Mouse (Mus musculus) hindbrain, embryonic 10.5 days (tissue): ENCODE results near the gene Madcam1. TPM values are rescaled to one million over a fixed set of nuclear protein-coding genes. Genes with fewer than 3 reads are reported as not detected.
A peak's percentile ranks its signal among the peaks of the same experiment; 100 is the strongest.

Experiments used
- DNase-seq: peaks from one replicate; pipeline ENCODE4 v3.0.0-alpha.2; 2017; ENCODE audit warnings: low spot score
- H3K27ac ChIP-seq: fragments of 300-500 bp; sonication (generic); 2 replicates; pipeline ENCODE4 v1.5.1; 2016; ENCODE audit warnings: mild to moderate bottlenecking, moderate library complexity
- H3K27me3 ChIP-seq: fragments of 300-500 bp; sonication (generic); 2 replicates; pipeline ENCODE4 v1.6.1; 2016; ENCODE audit warnings: mild to moderate bottlenecking; ENCODE audit not compliant: poor library complexity, insufficient read depth, severe bottlenecking
- H3K36me3 ChIP-seq: fragments of 300-500 bp; sonication (generic); 2 replicates; pipeline ENCODE4 v1.6.1; 2016; ENCODE audit warnings: mild to moderate bottlenecking, moderate library complexity
- H3K4me1 ChIP-seq: fragments of 300-500 bp; sonication (generic); replicated peaks from 2 replicates; pipeline ENCODE4 v1.6.1; 2016; ENCODE audit warnings: mild to moderate bottlenecking
- H3K4me3 ChIP-seq: fragments of 300-500 bp; sonication (generic); 2 replicates; pipeline ENCODE4 v1.5.1; 2016; ENCODE audit warnings: mild to moderate bottlenecking, moderate library complexity
- H3K9me3 ChIP-seq: fragments of 300-500 bp; sonication (generic); 2 replicates; pipeline ENCODE4 v1.6.1; 2016; ENCODE audit warnings: mild to moderate bottlenecking, moderate library complexity
- WGBS: fragments of 180-500 bp; shearing (Covaris S2); methylation state at CpG from one replicate; pipeline ENCODE4 v1.1.7; 2016; 5-methylcytosine and 5-hydroxymethylcytosine counted together
- polyA plus RNA-seq: library from polyadenylated mRNA; unstranded; fragments of >200 nt; fragmentation: Nextera tagmentation; extraction: Ambion mirVana; gene quantifications from 2 replicates; pipeline ENCODE4 v1.2.1, GENCODE M21; 2016

The Madcam1 gene
- polyA plus RNA-seq, 1 experiment from 2014 or later = 1.5 TPM

- H3K36me3 ChIP-seq = peaks cover 69% of the 10 kb centered on the region
- 76% methylated on average over 4 of the region's 4 CpGs for WGBS
- H3K27ac ChIP-seq = no peak overlapping the region
- DNase-seq = no peak
- no peaks in the 10 kb centered on the region for H3K9me3 ChIP-seq
- peaks cover 46% of the 10 kb centered on the region for H3K4me1 ChIP-seq
- H3K4me3 ChIP-seq = peak overlapping the region; percentile 87; the same call in 1 of the 2 replicates
- H3K27me3 ChIP-seq = no peaks in the 10 kb centered on the region
Observed at GRCm38 (mm10) chr10:79707759-79708158, 43.4 kb downstream of the Madcam1 start.

- Histone ChIP-seq H3K4me3 (peak overlapping the region; percentile 14; the same call in 1 of the 2 replicates), H3K27ac (no peak overlapping the region), H3K4me1 (peaks cover 49% of the 10 kb centered on the region), H3K9me3 (no peaks in the 10 kb centered on the region), H3K36me3 (peaks cover 69% of the 10 kb centered on the region), H3K27me3 (no peaks in the 10 kb centered on the region)
- 92% methylated on average over 21 of the region's 21 CpGs for WGBS
- DNase-seq = no peak
Observed at GRCm38 (mm10) chr10:79708668-79709067, 44.3 kb downstream of the Madcam1 start.

GRCm38 (mm10) chr10:79709307-79709706, 44.9 kb downstream of the Madcam1 start:
- H3K4me3 ChIP-seq = peak overlapping the region; percentile 14; the same call in 1 of the 2 replicates
- WGBS = 78% methylated on average over 7 of the region's 7 CpGs
- 0 out of 2 replicates have a peak overlapping the region, but pooled peaks have one; percentile 16 for H3K27ac ChIP-seq
- no peaks in the 10 kb centered on the region for H3K9me3 ChIP-seq
- H3K4me1 ChIP-seq = peaks cover 43% of the 10 kb centered on the region
- DNase-seq = no peak
- H3K36me3 ChIP-seq = peaks cover 69% of the 10 kb centered on the region
- H3K27me3 ChIP-seq = peaks cover 5% of the 10 kb centered on the region; the same call in 1 of the 2 replicates

- Histone ChIP-seq H3K27me3 (peaks cover 32% of the 10 kb centered on the region), H3K9me3 (no peaks in the 10 kb centered on the region), H3K27ac (no peak overlapping the region), H3K4me3 (no peak overlapping the region), H3K36me3 (peaks cover 56% of the 10 kb centered on the region), H3K4me1 (peaks cover 30% of the 10 kb centered on the region)
- 95% methylated on average over 1 of the region's 1 CpGs for WGBS
- DNase-seq = no peak
Observed at GRCm38 (mm10) chr10:79712029-79712428, 47.7 kb downstream of the Madcam1 start.

GRCm38 (mm10) chr10:79712499-79713126, 48.3 kb downstream of the Madcam1 start:
- peak; percentile 81 for DNase-seq
- peaks cover 30% of the 10 kb centered on the region for H3K4me1 ChIP-seq
- WGBS = 13% methylated on average over 6 of the region's 6 CpGs
- no peak overlapping the region for H3K4me3 ChIP-seq
- H3K27me3 ChIP-seq = peaks cover 38% of the 10 kb centered on the region
- H3K9me3 ChIP-seq = no peaks in the 10 kb centered on the region
- no peak overlapping the region for H3K27ac ChIP-seq
- peaks cover 50% of the 10 kb centered on the region for H3K36me3 ChIP-seq

GRCm38 (mm10) chr10:79713163-79713562, 48.8 kb downstream of the Madcam1 start:
- Histone ChIP-seq H3K27ac (no peak overlapping the region), H3K4me1 (peaks cover 30% of the 10 kb centered on the region), H3K4me3 (no peak overlapping the region), H3K36me3 (peaks cover 45% of the 10 kb centered on the region), H3K27me3 (peaks cover 44% of the 10 kb centered on the region), H3K9me3 (no peaks in the 10 kb centered on the region)
- WGBS = 47% methylated on average over 1 of the region's 1 CpGs
- DNase-seq = no peak

GRCm38 (mm10) chr10:79714996-79715395, 50.6 kb downstream of the Madcam1 start:
- 65% methylated on average over 4 of the region's 4 CpGs for WGBS
- Histone ChIP-seq H3K36me3 (peaks cover 27% of the 10 kb centered on the region), H3K4me3 (no peak overlapping the region), H3K27ac (no peak overlapping the region), H3K27me3 (peaks cover 62% of the 10 kb centered on the region), H3K9me3 (no peaks in the 10 kb centered on the region), H3K4me1 (peaks cover 25% of the 10 kb centered on the region)
- no peak for DNase-seq

- peak within 1 kb of the TSS; percentile 68 for H3K4me3 ChIP-seq
- no peak for DNase-seq
- 2% methylated on average over 84 of the region's 91 CpGs for WGBS
- peak within 1 kb of the TSS; percentile 64 for H3K27ac ChIP-seq
- peaks cover 64% of the 10 kb centered on the region for H3K27me3 ChIP-seq
- peaks cover 12% of the 10 kb centered on the region for H3K36me3 ChIP-seq
- no peaks in the 10 kb centered on the region for H3K9me3 ChIP-seq
- peaks cover 25% of the 10 kb centered on the region for H3K4me1 ChIP-seq
Observed at GRCm38 (mm10) chr10:79716254-79716987, 52.1 kb downstream of the Madcam1 start, which contains the start of gene Hcn2. Gene Hcn2, plus strand, starts transcription at chr10:79716634.

GRCm38 (mm10) chr10:79716988-79717355, 52.6 kb downstream of the Madcam1 start:
- H3K36me3 ChIP-seq = peaks cover 7% of the 10 kb centered on the region; the same call in 1 of the 2 replicates
- H3K4me1 ChIP-seq = peaks cover 25% of the 10 kb centered on the region
- DNase-seq = no peak
- peak overlapping the region; percentile 68 for H3K4me3 ChIP-seq
- H3K9me3 ChIP-seq = no peaks in the 10 kb centered on the region
- WGBS = under 1% methylated on average over 44 of the region's 44 CpGs
- H3K27me3 ChIP-seq = peaks cover 64% of the 10 kb centered on the region
- H3K27ac ChIP-seq = peak overlapping the region; percentile 64

- Histone ChIP-seq H3K27me3 (peaks cover 64% of the 10 kb centered on the region), H3K9me3 (no peaks in the 10 kb centered on the region), H3K27ac (no peak overlapping the region), H3K36me3 (no peaks in the 10 kb centered on the region), H3K4me3 (peak overlapping the region; percentile 68), H3K4me1 (peaks cover 28% of the 10 kb centered on the region)
- WGBS = 6% methylated on average over 43 of the region's 43 CpGs
- peak; percentile 76 for DNase-seq
Observed at GRCm38 (mm10) chr10:79717640-79718357, 53.4 kb downstream of the Madcam1 start.
